Mouse (Mus musculus) lung, embryonic 15.5 days (tissue): ENCODE measurements around the gene Ascc1. TPM values are rescaled to one million over a fixed set of nuclear protein-coding genes. Genes with fewer than 3 reads are reported as not detected.
"Not testable (repeated sequence)": the region's sequence is repeated elsewhere in the genome, so short reads cannot be mapped to it uniquely, and the experiment has no call there.

ENCODE experiments used
- ATAC-seq: fragments of 200-750 bp; cut with Nextera tagmentation; 2 replicates; pipeline ENCODE4 v1.8.0; 2017; ENCODE audit warnings: moderate number of reproducible peaks, borderline replicate concordance; ENCODE audit not compliant: low FRiP score, low TSS enrichment; ENCODE audit errors: extremely low read depth
- H3K27ac ChIP-seq: fragments of 300-500 bp; sonication (generic); 2 replicates; pipeline ENCODE4 v1.5.1; 2015; ENCODE audit warnings: moderate library complexity, mild to moderate bottlenecking, inconsistent platforms
- H3K27me3 ChIP-seq: fragments of 300-500 bp; sonication (generic); 2 replicates; pipeline ENCODE4 v1.6.1; 2015; ENCODE audit warnings: inconsistent platforms
- H3K36me3 ChIP-seq: fragments of 300-500 bp; sonication (generic); 2 replicates; pipeline ENCODE4 v1.6.1; 2015; ENCODE audit warnings: inconsistent platforms
- H3K4me1 ChIP-seq: fragments of 300-500 bp; sonication (generic); 2 replicates; pipeline ENCODE4 v1.6.1; 2015; ENCODE audit warnings: inconsistent platforms
- H3K4me2 ChIP-seq: fragments of 300-500 bp; sonication (generic); 2 replicates; pipeline ENCODE4 v1.6.1; 2015; ENCODE audit warnings: inconsistent platforms, mild to moderate bottlenecking, moderate library complexity
- H3K4me3 ChIP-seq: fragments of 300-500 bp; sonication (generic); 2 replicates; pipeline ENCODE4 v1.5.1; 2015; ENCODE audit warnings: mild to moderate bottlenecking, inconsistent platforms
- H3K9ac ChIP-seq: fragments of 300-500 bp; sonication (generic); 2 replicates; pipeline ENCODE4 v1.6.1; 2015; ENCODE audit warnings: inconsistent platforms
- H3K9me3 ChIP-seq: fragments of 300-500 bp; sonication (generic); 2 replicates; pipeline ENCODE4 v1.6.1; 2016; ENCODE audit warnings: inconsistent platforms
- WGBS: fragments of 180-500 bp; shearing (Covaris S2); methylation state at CpG from one replicate; pipeline ENCODE4 v1.1.7; 2015; 5-methylcytosine and 5-hydroxymethylcytosine counted together
- polyA plus RNA-seq: library from polyadenylated mRNA; unstranded; fragments of >200 nt; fragmentation: Nextera tagmentation; extraction: Ambion mirVana; gene quantifications from 2 replicates; pipeline ENCODE4 v1.2.1, GENCODE M21; 2015

Ascc1 gene
- polyA plus RNA-seq, 1 experiment from 2014 or later: 45.2 TPM

DNA sequence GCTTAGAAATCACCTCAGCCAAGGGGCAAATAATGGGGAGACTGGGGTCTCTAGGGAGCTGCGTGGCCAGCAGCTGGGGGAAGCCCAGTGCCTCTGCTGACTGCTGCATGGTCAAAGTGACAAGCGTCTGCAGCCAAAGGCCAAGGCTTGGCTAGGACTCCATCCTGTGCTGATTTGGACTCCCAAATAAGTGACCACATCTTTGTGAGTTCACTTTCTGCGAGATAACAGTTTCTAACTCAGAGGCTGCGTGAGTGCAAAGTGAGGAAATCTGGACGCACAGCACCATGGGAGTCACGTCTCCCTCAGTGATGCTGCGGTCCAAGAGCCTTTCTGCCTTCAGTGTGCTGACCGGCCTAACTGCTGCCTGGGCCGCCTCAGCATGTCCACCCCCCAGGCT, 125.7 kb downstream of the Ascc1 start:
- whole genome bisulfite sequencing: 80% methylated on average over 9 of the region's 9 CpGs
- no peak overlapping the region for H3K4me3 ChIP-seq
- no peak for ATAC-seq
- H3K4me2 ChIP-seq: no peak overlapping the region
- no peaks in the 10 kb centered on the region for H3K36me3 ChIP-seq
- H3K27ac ChIP-seq: no peak overlapping the region
- no peaks in the 10 kb centered on the region for H3K27me3 ChIP-seq
- H3K4me1 ChIP-seq: peaks cover 4% of the 10 kb centered on the region; the same call in 1 of the 2 replicates
- no peak overlapping the region for H3K9ac ChIP-seq
- H3K9me3 ChIP-seq: no peaks in the 10 kb centered on the region

- Histone ChIP-seq H3K4me1 (peaks cover 11% of the 10 kb centered on the region; the same call in 1 of the 2 replicates), H3K27me3 (no peaks in the 10 kb centered on the region), H3K4me2 (no peak overlapping the region), H3K9ac (no peak overlapping the region), H3K36me3 (no peaks in the 10 kb centered on the region), H3K27ac (no peak overlapping the region), H3K4me3 (no peak overlapping the region), H3K9me3 (no peaks in the 10 kb centered on the region)
- WGBS: 79% methylated on average over 4 of the region's 4 CpGs
- ATAC-seq: no peak
These were observed 127.9 kb downstream of the Ascc1 start for GRCm38 (mm10) chr10:60130504-60130903.

- Histone ChIP-seq H3K9ac (no peak overlapping the region), H3K4me1 (peaks cover 16% of the 10 kb centered on the region), H3K9me3 (no peaks in the 10 kb centered on the region), H3K27ac (no peak overlapping the region), H3K27me3 (no peaks in the 10 kb centered on the region), H3K4me3 (no peak overlapping the region), H3K36me3 (no peaks in the 10 kb centered on the region), H3K4me2 (no peak overlapping the region)
- peak; percentile 24; the same call in 1 of the 2 replicates for ATAC-seq
- WGBS: 17% methylated on average over 6 of the region's 6 CpGs
These were observed 130.9 kb downstream of the Ascc1 start for GRCm38 (mm10) chr10:60133501-60133900.

DNA sequence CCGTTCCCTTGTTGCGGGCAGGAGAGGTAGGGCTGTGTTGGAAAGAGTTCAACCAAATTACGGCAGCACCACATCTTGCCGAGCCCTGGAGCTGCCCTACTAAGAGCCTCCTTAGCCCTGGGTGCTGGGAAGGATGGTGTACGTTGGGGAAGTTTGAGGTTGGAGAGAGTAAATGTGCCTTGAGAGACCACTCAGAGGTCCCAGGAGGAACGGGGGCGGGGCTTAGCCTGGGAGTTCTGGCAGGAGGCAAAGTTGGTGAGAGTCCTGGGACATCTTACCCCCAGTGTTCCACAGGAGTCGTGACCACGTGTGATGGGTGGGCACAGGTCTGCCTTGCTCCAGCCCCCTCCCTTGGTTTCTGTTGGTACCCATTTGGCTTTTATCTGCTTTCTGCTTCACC, 131.6 kb downstream of the Ascc1 start:
- Histone ChIP-seq H3K4me1 (peaks cover 16% of the 10 kb centered on the region), H3K4me3 (no peak overlapping the region), H3K36me3 (no peaks in the 10 kb centered on the region), H3K4me2 (no peak overlapping the region), H3K27me3 (no peaks in the 10 kb centered on the region), H3K27ac (no peak overlapping the region), H3K9ac (no peak overlapping the region), H3K9me3 (no peaks in the 10 kb centered on the region)
- WGBS: 44% methylated on average over 9 of the region's 9 CpGs
- ATAC-seq: no peak

DNA sequence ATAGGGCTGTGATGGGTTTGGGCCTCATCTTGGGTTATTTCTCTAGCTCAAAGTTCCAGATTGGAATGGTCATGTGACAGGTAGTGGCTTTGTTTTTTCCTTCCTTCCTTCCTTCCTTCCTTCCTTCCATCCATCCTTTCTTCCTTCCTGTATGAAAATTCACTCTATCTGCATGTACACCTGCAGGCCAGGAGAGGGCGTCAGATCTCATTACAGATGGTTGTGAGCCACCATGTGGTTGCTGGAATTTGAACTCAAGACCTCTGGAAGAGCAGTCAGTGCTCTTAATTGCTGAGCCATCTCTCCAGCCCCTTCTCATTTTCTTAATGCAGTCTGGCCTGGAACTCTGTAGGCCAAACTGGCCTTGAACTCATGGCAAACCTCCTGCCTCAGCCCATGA, 133.4 kb downstream of the Ascc1 start:
- WGBS: 50% methylated on average over 1 of the region's 1 CpGs

DNA sequence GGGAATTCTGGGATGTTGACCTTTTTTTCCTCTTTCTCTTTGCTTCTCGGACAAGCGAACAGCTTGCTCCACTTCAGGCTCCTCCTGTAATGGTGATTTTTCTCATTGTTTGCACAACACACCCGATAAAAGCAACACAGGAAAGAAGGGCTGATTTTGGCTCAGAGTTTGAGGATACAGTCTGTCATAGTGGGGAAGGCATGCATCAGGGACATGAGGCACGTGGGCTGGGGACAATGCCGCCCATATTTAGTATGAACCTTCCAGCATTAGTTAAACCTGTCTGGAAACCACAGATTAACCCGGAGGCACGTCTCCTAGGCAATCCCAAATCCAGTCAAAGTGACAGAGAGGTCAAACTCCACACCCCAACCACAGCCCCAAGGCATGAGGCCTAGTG, 134.3 kb downstream of the Ascc1 start:
- peaks cover 16% of the 10 kb centered on the region for H3K4me1 ChIP-seq
- H3K27me3 ChIP-seq: no peaks in the 10 kb centered on the region
- H3K9me3 ChIP-seq: no peaks in the 10 kb centered on the region
- no peaks in the 10 kb centered on the region for H3K36me3 ChIP-seq
- H3K4me3 ChIP-seq: no peak overlapping the region
- H3K27ac ChIP-seq: peak overlapping the region; percentile 26; the same call in 1 of the 2 replicates
- no peak overlapping the region for H3K9ac ChIP-seq
- H3K4me2 ChIP-seq: no peak overlapping the region
- WGBS: 49% methylated on average over 7 of the region's 7 CpGs
- ATAC-seq: no peak

More for the DNA sequence above, 133.4 kb downstream of the Ascc1 start:
- not testable (repeated sequence) for H3K9ac ChIP-seq, H3K4me2 ChIP-seq, H3K27me3 ChIP-seq, H3K9me3 ChIP-seq, ATAC-seq, H3K4me3 ChIP-seq, H3K36me3 ChIP-seq
- Histone ChIP-seq H3K27ac (peak overlapping the region; percentile 26; the same call in 1 of the 2 replicates), H3K4me1 (peaks cover 16% of the 10 kb centered on the region)

- Histone ChIP-seq H3K36me3 (no peaks in the 10 kb centered on the region), H3K9ac (no peak overlapping the region), H3K4me2 (no peak overlapping the region), H3K27me3 (no peaks in the 10 kb centered on the region), H3K9me3 (no peaks in the 10 kb centered on the region), H3K4me1 (peaks cover 14% of the 10 kb centered on the region), H3K27ac (no peak overlapping the region), H3K4me3 (no peak overlapping the region)
- WGBS: 66% methylated on average over 5 of the region's 5 CpGs
- ATAC-seq: no peak
These were observed 136.1 kb downstream of the Ascc1 start for GRCm38 (mm10) chr10:60138680-60139079.

DNA sequence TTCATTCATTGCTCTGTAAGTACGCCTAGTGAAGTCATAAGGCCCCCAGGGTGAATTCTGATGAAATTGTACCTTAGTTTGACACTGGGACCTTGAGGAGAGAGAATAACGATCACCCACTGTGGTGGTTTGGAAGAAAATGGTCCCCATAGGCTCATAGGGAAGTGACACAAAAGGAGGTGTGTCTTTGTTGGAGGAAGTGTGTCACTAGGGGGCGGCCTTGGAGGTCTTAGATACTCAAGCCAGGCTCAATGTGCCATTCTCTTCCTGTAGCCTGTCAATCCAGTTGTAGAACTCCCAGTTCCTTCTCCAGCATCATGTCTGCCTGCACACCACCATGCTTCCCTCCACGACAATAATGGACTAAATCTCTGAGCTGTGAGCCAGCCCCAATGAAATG, 138.1 kb downstream of the Ascc1 start:
- no peaks in the 10 kb centered on the region for H3K36me3 ChIP-seq
- no peak overlapping the region for H3K9ac ChIP-seq
- no peak overlapping the region for H3K4me3 ChIP-seq
- no peaks in the 10 kb centered on the region for H3K27me3 ChIP-seq
- H3K9me3 ChIP-seq: no peaks in the 10 kb centered on the region
- no peak overlapping the region for H3K4me2 ChIP-seq
- ATAC-seq: no peak
- WGBS: 95% methylated on average over 4 of the region's 4 CpGs
- H3K4me1 ChIP-seq: peaks cover 8% of the 10 kb centered on the region
- no peak overlapping the region for H3K27ac ChIP-seq

DNA sequence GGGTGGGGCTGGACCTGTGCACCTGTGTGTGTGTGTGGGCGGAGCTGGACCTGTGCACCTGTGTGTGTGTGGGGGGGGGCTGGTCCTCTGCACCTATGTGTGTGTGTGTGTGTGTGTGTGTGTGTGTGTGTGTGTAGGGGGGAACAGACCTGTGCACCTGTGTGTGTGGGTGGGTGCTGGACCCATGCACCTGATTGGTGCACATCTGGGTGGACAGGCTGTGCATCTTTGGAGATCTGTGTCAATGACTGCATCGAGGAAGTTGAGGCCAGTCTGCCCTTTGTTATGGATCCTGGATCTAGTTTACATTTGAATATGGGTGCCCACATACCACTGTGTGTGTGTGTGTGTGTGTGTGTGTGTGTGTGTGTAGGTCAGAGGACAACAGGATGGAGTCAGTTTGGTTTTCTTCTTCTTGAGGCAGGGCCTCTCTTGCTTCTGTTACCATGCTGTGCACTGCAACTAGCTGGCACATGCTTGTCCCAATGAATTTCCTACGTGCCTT, 139.1 kb downstream of the Ascc1 start:
- Histone ChIP-seq H3K4me2 (no peak overlapping the region), H3K9ac (no peak overlapping the region), H3K27me3 (no peaks in the 10 kb centered on the region), H3K27ac (no peak overlapping the region), H3K36me3 (no peaks in the 10 kb centered on the region), H3K9me3 (no peaks in the 10 kb centered on the region), H3K4me1 (peaks cover 2% of the 10 kb centered on the region), H3K4me3 (no peak overlapping the region)
- no peak for ATAC-seq
- WGBS: 87% methylated on average over 3 of the region's 3 CpGs

- WGBS: 66% methylated on average over 10 of the region's 10 CpGs
- not testable (repeated sequence) for H3K4me2 ChIP-seq, H3K4me1 ChIP-seq, H3K9me3 ChIP-seq, H3K27ac ChIP-seq, H3K9ac ChIP-seq, H3K36me3 ChIP-seq, H3K27me3 ChIP-seq, ATAC-seq, H3K4me3 ChIP-seq
These were observed 145.0 kb downstream of the Ascc1 start for GRCm38 (mm10) chr10:60147510-60148047.

GRCm38 (mm10) chr10:60148087-60148486, 145.5 kb downstream of the Ascc1 start:
- 0% methylated on average over 5 of the region's 5 CpGs for WGBS
- Histone ChIP-seq H3K9me3 (no peaks in the 10 kb centered on the region), H3K4me2 (no peak overlapping the region), H3K36me3 (no peaks in the 10 kb centered on the region), H3K9ac (no peak overlapping the region), H3K4me1 (no peaks in the 10 kb centered on the region), H3K27me3 (no peaks in the 10 kb centered on the region), H3K27ac (no peak overlapping the region), H3K4me3 (no peak overlapping the region)
- no peak for ATAC-seq
